Mouse (Mus musculus): ENCODE data around the gene Padi1.

Gene Padi1

DNA sequence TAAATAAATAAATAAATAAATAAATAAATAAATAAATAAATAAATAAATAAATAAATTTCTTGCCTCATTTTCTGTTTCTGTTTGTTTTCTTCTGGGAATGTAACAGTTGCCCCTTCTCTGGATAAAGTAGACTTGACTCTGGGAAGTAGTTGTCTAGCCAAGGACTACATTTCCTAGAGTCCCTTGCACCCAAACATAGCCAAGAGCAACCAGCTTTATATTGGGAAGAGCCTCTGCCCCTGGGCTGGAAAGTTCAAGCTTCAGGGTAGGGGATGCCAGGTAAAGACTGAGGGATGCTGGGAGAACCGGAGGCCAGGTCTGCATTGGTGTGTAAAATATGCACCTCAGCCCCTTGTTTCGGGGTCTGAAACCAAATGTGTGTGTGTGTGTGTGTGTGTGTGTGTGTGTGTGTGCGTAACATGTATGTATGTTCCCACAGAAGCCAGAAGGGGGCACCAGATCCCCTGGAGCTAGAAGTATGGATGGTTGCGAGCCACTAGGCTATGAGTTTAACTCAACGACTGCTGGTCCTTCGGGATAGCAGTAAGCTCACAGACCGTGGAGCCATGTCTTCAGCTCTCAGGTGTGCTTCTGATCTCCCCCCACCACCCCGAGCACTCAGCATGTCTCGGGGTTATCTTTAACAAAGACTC lies 61.2 kb downstream of the Padi1 start:
- no peak for DNase-seq (ENCODE audit: low spot score in 2 of 2)

GRCm38 (mm10) chr4:140782821-140783220 lies 62.8 kb downstream of the Padi1 start:
- no peak for DNase-seq (ENCODE audit: low spot score in 2 of 2)

- no peak for DNase-seq (ENCODE audit: low spot score in 2 of 2)
Observed at GRCm38 (mm10) chr4:140780507-140780906, 65.1 kb downstream of the Padi1 start.

GRCm38 (mm10) chr4:140779803-140780397 lies 65.7 kb downstream of the Padi1 start:
- peak in 1 of 2 experiments; percentile 32 for DNase-seq (ENCODE audit: low spot score in 2 of 2)

DNA sequence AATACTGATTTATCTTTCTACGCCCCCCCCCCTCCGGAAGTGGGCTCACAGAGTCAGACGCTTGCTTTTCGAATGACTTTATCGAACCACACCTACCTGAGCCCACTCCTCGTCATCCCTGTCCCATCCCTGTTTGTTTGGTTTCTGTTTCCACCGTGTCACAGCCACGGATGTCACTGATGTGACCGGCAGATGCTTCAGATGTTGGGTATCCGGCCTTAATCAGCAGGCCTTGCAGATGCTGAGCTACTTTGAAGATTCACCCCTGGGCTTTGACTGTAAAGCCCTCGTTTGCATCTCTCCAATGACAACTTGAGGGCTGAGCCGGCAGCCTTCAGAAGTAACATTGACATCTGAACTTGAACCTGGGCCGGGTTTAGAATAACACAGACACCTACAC lies 69.0 kb downstream of the Padi1 start:
- no peak for DNase-seq (ENCODE audit: low spot score in 2 of 2)

- DNase-seq (ENCODE audit: low spot score in 2 of 2) = no peak
Observed at GRCm38 (mm10) chr4:140775876-140776275, 69.7 kb downstream of the Padi1 start.

GRCm38 (mm10) chr4:140774893-140775292 lies 70.7 kb downstream of the Padi1 start:
- no peak for DNase-seq (ENCODE audit: low spot score in 2 of 2)

DNA sequence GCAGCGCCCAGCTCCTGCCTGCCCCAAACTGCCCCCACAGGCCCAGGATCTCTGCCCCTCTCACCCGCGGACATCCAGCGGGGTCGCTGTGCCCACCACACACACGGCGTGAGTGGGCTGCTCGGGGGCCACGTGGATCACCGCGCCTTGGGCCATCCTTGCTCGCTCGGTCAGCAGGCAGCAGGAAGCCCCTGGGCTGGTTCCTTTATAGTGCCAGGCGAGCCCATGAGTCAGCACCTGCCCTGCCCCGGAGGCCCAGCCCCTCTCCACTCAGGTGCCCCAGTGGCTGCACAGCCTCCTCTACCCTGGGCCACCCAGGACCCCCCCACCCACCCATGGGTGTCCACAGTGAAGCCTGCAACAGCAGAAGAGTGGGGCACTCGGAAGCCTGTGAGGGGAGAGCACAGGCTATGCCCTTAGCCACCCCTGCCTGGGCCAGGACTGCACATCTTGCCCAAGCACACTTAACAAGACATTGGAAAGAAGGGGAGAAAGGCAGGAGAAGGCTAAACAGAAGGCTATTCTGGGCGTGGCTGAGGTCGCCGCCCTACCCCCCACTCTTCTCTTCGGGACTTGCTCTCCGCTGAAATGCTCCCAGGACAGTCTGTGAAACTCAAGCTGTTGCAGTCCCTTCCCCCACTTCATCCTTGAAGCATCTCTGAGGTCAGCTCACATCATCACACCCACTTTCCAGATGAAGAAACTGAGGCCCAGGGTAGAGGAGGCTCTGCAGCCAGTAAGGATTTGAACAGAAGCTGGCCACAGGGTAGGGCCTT lies 71.4 kb downstream of the Padi1 start, which contains the start of gene Padi4:
Gene Padi4 (minus strand): TSS at position 212 of the 776 bp plus-strand sequence.
- no peak for DNase-seq (ENCODE audit: low spot score in 2 of 2)

GRCm38 (mm10) chr4:140771091-140771490 lies 74.5 kb downstream of the Padi1 start:
- no peak for DNase-seq (ENCODE audit: low spot score in 2 of 2)

DNA sequence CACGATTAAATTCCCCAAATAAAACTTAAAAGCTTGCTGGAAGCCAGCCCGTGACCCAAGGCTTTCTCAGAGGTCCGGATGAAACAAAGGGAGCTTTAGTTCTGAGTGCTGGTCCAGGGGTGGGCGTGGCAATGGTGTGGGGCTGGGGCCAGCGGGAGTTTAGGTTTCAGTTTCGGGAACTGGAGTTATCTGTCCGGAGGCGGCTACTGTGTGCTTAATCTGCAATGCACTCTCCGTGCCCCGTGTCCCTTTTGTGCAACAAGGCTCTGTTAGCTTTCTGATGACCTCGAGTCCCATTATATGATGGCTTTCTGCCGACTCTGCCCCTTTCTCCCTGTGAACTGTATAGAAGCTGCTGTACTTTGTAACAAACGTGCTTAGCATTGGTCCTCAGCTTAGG lies 75.1 kb downstream of the Padi1 start:
- DNase-seq (ENCODE audit: low spot score in 2 of 2) = no peak

DNA sequence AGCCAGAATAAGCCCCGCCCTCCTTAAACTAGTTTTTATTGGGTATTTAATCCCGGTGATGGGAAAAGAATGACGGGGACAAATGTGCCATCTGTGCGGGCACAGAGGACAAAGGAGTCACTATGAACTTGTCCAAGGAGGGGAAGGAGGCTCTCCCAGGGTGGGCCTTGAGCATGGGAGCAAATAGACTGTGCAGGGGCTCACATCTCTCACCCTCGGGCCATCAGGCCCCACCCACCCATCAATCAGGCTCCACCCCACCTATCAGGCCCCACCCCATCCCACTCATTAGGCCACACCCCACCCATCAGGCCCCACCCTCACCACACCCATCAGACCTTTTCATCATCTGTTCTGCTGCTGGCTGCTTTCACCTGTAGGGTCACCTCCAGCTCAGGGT lies 76.6 kb downstream of the Padi1 start:
- no peak for DNase-seq (ENCODE audit: low spot score in 2 of 2)

DNA sequence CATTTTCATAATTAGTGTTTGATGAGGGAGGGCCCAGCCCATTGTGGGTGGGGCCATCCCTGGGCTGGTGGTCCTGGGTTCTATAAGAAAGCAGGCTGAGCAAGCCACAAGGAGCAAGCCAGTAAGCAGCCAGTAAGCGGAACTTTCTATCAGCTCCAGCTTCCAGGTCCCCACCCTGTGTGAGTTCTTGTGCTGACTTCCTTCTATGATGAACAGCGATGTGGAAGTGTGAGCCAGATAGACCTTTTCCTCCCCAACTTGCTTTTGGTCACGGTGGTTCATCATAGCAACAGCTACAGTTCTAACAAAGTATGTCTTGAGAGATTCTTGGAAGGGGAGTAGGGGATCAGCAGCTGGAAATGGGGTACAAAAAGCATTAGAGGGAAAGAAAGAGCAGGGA lies 79.6 kb downstream of the Padi1 start:
- no peak for DNase-seq (ENCODE audit: low spot score in 2 of 2)

DNA sequence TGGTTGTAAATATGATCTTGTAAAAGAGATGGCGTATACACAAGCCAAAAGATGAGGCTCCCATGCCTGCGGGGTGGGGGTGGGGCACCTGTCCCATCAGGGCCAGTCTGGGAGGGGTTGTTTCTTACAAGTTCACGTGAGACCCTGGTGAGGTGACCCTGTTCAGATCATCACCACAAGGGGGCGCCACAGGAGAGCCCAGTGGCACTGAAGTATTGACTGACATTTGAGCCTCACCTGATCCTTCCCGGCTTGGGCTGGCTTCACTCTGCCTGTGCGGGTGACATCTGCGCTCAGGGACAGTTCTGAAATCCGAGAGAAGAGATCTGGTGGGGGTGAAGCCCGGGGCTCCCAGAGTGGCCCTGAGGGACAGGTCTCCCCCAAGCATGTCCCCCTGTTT lies 82.4 kb downstream of the Padi1 start:
- peak in 1 of 2 experiments; percentile 36 for DNase-seq (ENCODE audit: low spot score in 2 of 2)

Data from right cerebral cortex, postnatal 10 days (tissue).